Mouse (Mus musculus): Measurements from ENCODE around the gene Apol7e. TPM values are rescaled to one million over a fixed set of nuclear protein-coding genes. Genes with fewer than 3 reads are reported as not detected.
A peak's percentile ranks its signal among the peaks of the same experiment; 100 is the strongest.

The Apol7e gene
- polyA plus RNA-seq, 1 experiment from 2014 or later = 0.04 TPM

GRCm38 (mm10) chr15:77760037-77760436 is 61.4 kb downstream of the Apol7e start:
- ChIA-PET POLR2A (interaction anchor here (0.7 kb wide), 1 partner anchor 212 kb away, joined by 4 read pairs; no protein-coding TSS in a partner anchor), CTCF (interaction anchor here (8.2 kb wide), 1 partner anchor 17 kb away, joined by 49 read pairs; no protein-coding TSS in a partner anchor)
- DNase-seq (ENCODE audit: low read depth, low spot score) = no peak
- H3K27me3 ChIP-seq = no peaks in the 10 kb centered on the region
- in situ Hi-C loops (cut with MboI; ENCODE audit: low pct_unique_long_range_greater_than_20kb) = no loop called here
- TF ChIP-seq CTCF (IDR thresholded peaks at IDR 0.05) = no peak
- no peak for ATAC-seq

GRCm38 (mm10) chr15:77761083-77761482 is 62.4 kb downstream of the Apol7e start:
- in situ Hi-C loops (cut with MboI; ENCODE audit: low pct_unique_long_range_greater_than_20kb) = no loop called here
- ATAC-seq = no peak
- TF ChIP-seq CTCF (IDR thresholded peaks at IDR 0.05) = no peak
- POLR2A ChIA-PET = no interaction called here
- no peak for DNase-seq (ENCODE audit: low read depth, low spot score)
- H3K27me3 ChIP-seq = no peaks in the 10 kb centered on the region
- CTCF ChIA-PET = interaction anchor here (8.2 kb wide), 1 partner anchor 16 kb away, joined by 49 read pairs; no protein-coding TSS in a partner anchor

GRCm38 (mm10) chr15:77761561-77762380 is 63.1 kb downstream of the Apol7e start:
- TF ChIP-seq CTCF (IDR thresholded peaks at IDR 0.05) = no peak
- POLR2A ChIA-PET = no interaction called here
- no peaks in the 10 kb centered on the region for H3K27me3 ChIP-seq
- DNase-seq (ENCODE audit: low read depth, low spot score) (no peak), ATAC-seq (no peak)
- CTCF ChIA-PET = interaction anchor here (0.7 to 8.2 kb wide), 5 partner anchors 9 to 156 kb away, joined by 3 to 49 read pairs (median 4); no protein-coding TSS in a partner anchor
- in situ Hi-C loops (cut with MboI; ENCODE audit: low pct_unique_long_range_greater_than_20kb) = no loop called here

GRCm38 (mm10) chr15:77763050-77763449 is 64.4 kb downstream of the Apol7e start:
- no peak for TF ChIP-seq CTCF (IDR thresholded peaks at IDR 0.05)
- CTCF ChIA-PET = interaction anchor here (1.0 to 8.2 kb wide), 4 partner anchors 7 to 18 kb away, joined by 3 to 49 read pairs (median 4); no protein-coding TSS in a partner anchor
- in situ Hi-C loops (cut with MboI; ENCODE audit: low pct_unique_long_range_greater_than_20kb) = no loop called here
- no peak for DNase-seq (ENCODE audit: low read depth, low spot score)
- no peak for ATAC-seq
- no peaks in the 10 kb centered on the region for H3K27me3 ChIP-seq
- POLR2A ChIA-PET = no interaction called here

GRCm38 (mm10) chr15:77763702-77764101 is 65.0 kb downstream of the Apol7e start:
- in situ Hi-C loops (cut with MboI; ENCODE audit: low pct_unique_long_range_greater_than_20kb) = no loop called here

GRCm38 (mm10) chr15:77764391-77765006 is 65.8 kb downstream of the Apol7e start:
- peak; percentile 9 for ATAC-seq
- DNase-seq (ENCODE audit: low read depth, low spot score) = no peak
- no peaks in the 10 kb centered on the region for H3K27me3 ChIP-seq
- in situ Hi-C loops (cut with MboI; ENCODE audit: low pct_unique_long_range_greater_than_20kb) = no loop called here
- TF ChIP-seq CTCF (IDR thresholded peaks at IDR 0.05) = no peak
- ChIA-PET POLR2A (interaction anchor here (1.0 to 1.2 kb wide), 2 partner anchors 17 to 25 kb away, joined by 3 to 4 read pairs; no protein-coding TSS in a partner anchor), CTCF (interaction anchor here (0.9 to 8.2 kb wide), 2 partner anchors 13 to 152 kb away, joined by 3 to 49 read pairs; no protein-coding TSS in a partner anchor)

More at GRCm38 (mm10) chr15:77763702-77764101, 65.0 kb downstream of the Apol7e start:
- DNase-seq (ENCODE audit: low read depth, low spot score) (no peak), ATAC-seq (no peak)
- CTCF ChIA-PET = interaction anchor here (0.9 to 8.2 kb wide), 2 partner anchors 14 to 153 kb away, joined by 3 to 49 read pairs; no protein-coding TSS in a partner anchor
- TF ChIP-seq CTCF (IDR thresholded peaks at IDR 0.05) = no peak
- no peaks in the 10 kb centered on the region for H3K27me3 ChIP-seq
- POLR2A ChIA-PET = interaction anchor here (1.2 kb wide), 1 partner anchor 25 kb away, joined by 3 read pairs; no protein-coding TSS in a partner anchor

- DNase-seq (ENCODE audit: low read depth, low spot score) (no peak), ATAC-seq (no peak)
- ChIA-PET CTCF (interaction anchor here (1.1 to 8.2 kb wide), 3 partner anchors 9 to 152 kb away, joined by 4 to 49 read pairs (median 8); partner anchors contain the start of gene Apol8), POLR2A (interaction anchor here (0.9 kb wide), 1 partner anchor 16 kb away, joined by 4 read pairs; no protein-coding TSS in a partner anchor)
- TF ChIP-seq CTCF (IDR thresholded peaks at IDR 0.05) = no peak
- H3K27me3 ChIP-seq = no peaks in the 10 kb centered on the region
- in situ Hi-C loops (cut with MboI; ENCODE audit: low pct_unique_long_range_greater_than_20kb) = no loop called here
These were observed 66.9 kb downstream of the Apol7e start for GRCm38 (mm10) chr15:77765484-77766093.

- no peak for DNase-seq (ENCODE audit: low read depth, low spot score)
- ATAC-seq = no peak
- POLR2A ChIA-PET = interaction anchor here (1.1 to 1.2 kb wide), 2 partner anchors 9 to 21 kb away, joined by 4 to 6 read pairs; no protein-coding TSS in a partner anchor
- CTCF ChIA-PET = interaction anchor here (0.7 to 8.2 kb wide), 5 partner anchors 10 to 151 kb away, joined by 3 to 49 read pairs (median 3); partner anchors contain the start of gene Apol8
- H3K27me3 ChIP-seq = no peaks in the 10 kb centered on the region
- in situ Hi-C loops (cut with MboI; ENCODE audit: low pct_unique_long_range_greater_than_20kb) = no loop called here
- no peak for TF ChIP-seq CTCF (IDR thresholded peaks at IDR 0.05)
These were observed 68.3 kb downstream of the Apol7e start for GRCm38 (mm10) chr15:77766981-77767380.

Other genes with a start within 250 kb of the Apol7e start
- not detected for gene Apol10a, start 221.8 kb upstream of the Apol7e start, polyA plus RNA-seq (2021)
- 0.06 TPM for gene Apol11a, start 190.6 kb upstream of the Apol7e start, polyA plus RNA-seq (2021)
- not detected for gene Apol7c, start 165.5 kb upstream of the Apol7e start, polyA plus RNA-seq (2021)
- gene 1700025B11Rik, start 137.0 kb upstream of the Apol7e start, polyA plus RNA-seq (2021) = not detected
- 0.62 TPM for gene Apol10b, start 102.7 kb upstream of the Apol7e start, polyA plus RNA-seq (2021)
- not detected for gene Gm36245, start 99.6 kb upstream of the Apol7e start, polyA plus RNA-seq (2021)
- gene Apol11b, start 55.6 kb upstream of the Apol7e start, polyA plus RNA-seq (2021) = not detected
- gene Apol9b, start 30.2 kb downstream of the Apol7e start, polyA plus RNA-seq (2021) = 0.33 TPM
- 0.37 TPM for gene Apol8, start 58.1 kb downstream of the Apol7e start, polyA plus RNA-seq (2021)
- 677 TPM for gene Myh9, start 143.3 kb downstream of the Apol7e start, polyA plus RNA-seq (2021)
- gene Txn2, start 230.1 kb downstream of the Apol7e start, polyA plus RNA-seq (2021) = 181 TPM

All from Patski (cell line).